In genomic region chr13:97562241-97562640, GRCm38 (mm10) we compare ENCODE assay signal across 19 mouse cellular contexts.
"Had no signal": no experiment of that assay in that cellular context is flagged by ENCODE, and none has a peak within 500 bp of the region (broad histone marks: within the 10 kb centered on the region; RNA-seq: fewer than 3 reads in every experiment).

No protein-coding gene starts in this region.

- H3K36me3 ChIP-seq: liver, embryonic 13.5 days; midbrain, embryonic 12.5 days; midbrain, embryonic 15.5 days; neural tube, embryonic 12.5 days; neural tube, embryonic 15.5 days had no signal

- H3K9me3 ChIP-seq: liver, embryonic 13.5 days; midbrain, embryonic 12.5 days; midbrain, embryonic 15.5 days; neural tube, embryonic 12.5 days had no signal

- H3K27me3 ChIP-seq: liver, embryonic 13.5 days; midbrain, embryonic 15.5 days; neural tube, embryonic 12.5 days; neural tube, embryonic 15.5 days had no signal

- H3K27ac ChIP-seq: liver, embryonic 13.5 days; midbrain, embryonic 12.5 days; midbrain, embryonic 15.5 days; neural tube, embryonic 12.5 days; neural tube, embryonic 15.5 days; stomach, postnatal 0 days had no signal

- ATAC-seq: midbrain, embryonic 15.5 days had no signal

- H3K4me3 ChIP-seq: liver, embryonic 13.5 days; midbrain, embryonic 12.5 days; midbrain, embryonic 15.5 days; neural tube, embryonic 12.5 days; neural tube, embryonic 15.5 days had no signal

- H3K4me1 ChIP-seq: liver, embryonic 13.5 days; neural tube, embryonic 12.5 days had no signal

- DNase-seq: kidney, adult 2 months; kidney, postnatal 10 days; kidney, postnatal 36 days; left cerebral cortex, postnatal 4 days; liver, embryonic 13.5 days; lung, adult 2 months; lung, postnatal 14 days; lung, postnatal 4 days; right cerebral cortex, adult 18-20 months; right cerebral cortex, postnatal 14 days; right cerebral cortex, postnatal 4 days; thymus, adult 2 months; thymus, postnatal 14 days; thymus, postnatal 4 days had no signal
